Mouse (Mus musculus) T-helper 17 cell (primary cell): ENCODE measurements around the gene P2ry2.

Experiments used
- in situ Hi-C, 2 experiments: fragments of 300-600 bp; cut with MboI, MseI; formaldehyde crosslinking; loops; 1 replicate in 1 of 2; 2 replicates in 1 of 2; pipeline ENCODE4 v1.15.1; 2025; ENCODE audit warnings: high pct_unique_total_duplicates in 2 of 2

P2ry2 gene

DNA sequence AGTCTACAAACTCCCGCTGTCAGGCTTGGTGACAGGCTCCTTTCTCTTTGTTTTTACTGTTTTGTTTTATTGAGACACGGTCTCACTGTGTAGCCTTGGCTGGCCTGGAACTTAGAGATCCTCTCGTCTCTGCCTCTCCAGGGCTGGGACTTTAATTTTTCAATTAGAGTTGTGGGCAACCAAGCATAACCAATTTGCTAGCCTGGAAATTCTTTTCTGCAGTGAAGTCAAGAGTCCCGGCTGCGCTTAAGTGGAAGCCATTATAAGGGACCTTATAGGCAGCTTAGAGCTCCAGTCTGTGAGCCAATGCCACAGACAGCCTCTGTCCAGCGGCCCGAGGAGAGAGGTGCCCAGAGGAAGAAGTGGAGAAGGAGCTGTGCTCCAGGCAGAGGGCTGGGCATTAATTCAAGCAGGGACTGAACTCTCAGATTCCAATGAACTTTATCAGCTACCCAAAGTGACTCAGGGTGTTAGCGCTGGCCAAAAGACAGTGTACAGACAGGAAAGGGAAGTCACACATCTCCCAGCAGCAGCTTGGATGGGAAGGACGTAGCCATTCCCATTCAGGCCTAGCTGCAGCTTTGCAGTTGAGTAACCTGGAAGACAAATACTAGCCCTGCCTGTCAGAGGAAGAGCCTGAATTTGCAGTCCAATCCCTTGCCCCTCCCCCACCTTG is 21.9 kb downstream of the P2ry2 start:
- in situ Hi-C loops, result no loop called here

DNA sequence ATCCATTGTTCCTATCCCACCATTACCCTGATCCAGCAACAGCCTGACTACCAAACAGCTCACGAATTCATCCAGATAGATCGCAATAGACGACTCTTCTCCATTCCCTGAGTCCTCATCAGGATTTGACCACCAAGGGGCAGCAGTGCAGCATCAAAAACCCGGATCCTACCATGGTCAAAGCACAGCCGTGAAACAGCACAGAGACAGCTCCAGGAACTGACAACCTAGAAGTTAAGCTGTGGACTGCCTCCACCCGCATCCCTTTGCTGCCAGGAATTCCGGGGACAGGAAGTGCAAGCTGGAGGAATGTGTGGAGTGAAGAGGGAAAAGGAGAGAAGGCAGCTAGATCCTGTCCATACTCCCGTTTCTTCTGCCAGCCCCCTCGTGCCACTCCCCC is 24.6 kb downstream of the P2ry2 start:
- in situ Hi-C loops, result no loop called here

DNA sequence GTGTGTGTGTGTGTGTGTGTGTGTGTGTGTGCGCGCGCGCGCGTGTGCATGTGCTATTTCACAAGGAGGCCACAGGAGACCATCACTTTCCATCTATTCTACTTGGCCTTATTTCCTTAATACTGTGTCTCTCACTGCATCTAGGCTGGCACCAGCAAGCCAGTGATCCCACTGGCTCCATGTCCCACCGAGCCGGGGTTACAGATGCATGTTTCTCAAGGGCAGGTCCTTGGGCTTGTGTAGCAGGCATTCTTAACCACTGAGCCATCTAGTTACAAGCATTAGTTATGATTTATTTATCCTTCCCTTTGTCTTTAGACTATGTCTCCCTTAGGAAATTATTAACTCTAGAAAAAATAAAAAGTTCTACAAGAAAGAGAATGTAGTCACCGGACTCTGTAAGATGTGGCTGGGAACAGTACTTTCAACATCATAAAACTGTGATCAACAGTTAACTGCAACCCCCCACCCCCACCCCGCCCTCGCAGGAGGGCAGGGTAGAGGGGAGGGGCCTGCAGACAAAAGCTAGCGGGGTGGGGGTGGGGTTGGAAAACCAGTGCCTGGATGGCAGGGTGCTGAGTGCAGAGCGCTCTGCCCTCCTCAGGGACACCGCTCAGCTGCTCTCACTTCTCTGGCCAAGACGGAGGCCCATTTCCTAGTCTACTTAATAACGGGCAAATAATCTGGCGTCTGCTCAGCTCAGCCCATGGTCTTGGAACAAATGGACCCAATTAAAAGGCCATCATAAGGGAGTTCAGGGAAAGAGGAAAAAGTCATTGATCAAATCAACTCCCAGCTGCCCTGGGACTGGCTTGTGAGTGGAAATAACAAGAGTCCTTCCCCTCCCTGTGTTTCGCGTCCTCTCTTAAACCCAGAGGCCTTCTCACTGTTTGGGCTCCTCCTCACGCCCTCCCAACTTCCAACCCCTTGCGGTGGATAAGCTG is 27.9 kb downstream of the P2ry2 start:
- in situ Hi-C loops, result no loop called here

DNA sequence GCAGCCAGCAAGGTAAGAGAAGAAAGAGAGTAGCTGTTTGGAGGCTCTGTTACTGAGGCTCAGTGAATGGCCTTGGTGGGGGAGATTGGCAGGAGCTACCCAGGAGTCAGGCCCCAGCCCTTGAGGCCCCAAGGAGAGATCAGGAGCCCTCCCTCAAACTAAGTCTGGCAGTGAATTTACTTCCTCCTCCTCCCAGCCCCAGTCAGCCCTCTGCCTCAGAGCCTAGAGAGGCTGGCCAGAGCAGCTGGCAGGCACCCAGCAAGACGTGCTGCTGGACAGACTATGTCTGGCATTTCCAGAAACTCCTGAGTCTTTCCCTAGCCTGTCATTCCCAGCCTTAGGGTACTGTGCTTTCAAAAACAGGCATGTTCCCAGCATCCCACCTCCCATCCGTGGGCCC is 33.5 kb downstream of the P2ry2 start:
- in situ Hi-C loops, result no loop called here

DNA sequence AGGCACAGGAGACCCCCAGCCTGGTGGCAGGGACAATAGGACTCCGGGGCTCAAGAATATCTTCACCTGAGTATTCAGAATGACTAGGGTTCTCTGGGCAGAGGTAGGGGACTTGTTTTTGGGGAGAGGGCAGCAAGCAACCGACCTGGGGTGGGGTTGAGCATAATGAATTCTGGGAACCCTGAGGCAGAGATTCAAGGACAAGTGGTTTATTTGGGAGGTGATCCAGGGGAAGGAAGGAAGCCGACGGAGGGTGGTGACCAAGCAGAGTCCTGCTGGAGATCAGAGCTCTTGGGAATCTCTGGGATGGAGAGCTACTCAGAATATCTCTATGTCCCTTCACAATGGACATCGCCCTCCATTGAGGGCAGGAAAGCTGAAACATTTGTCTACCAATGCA is 34.5 kb downstream of the P2ry2 start:
- in situ Hi-C loops, result no loop called here

DNA sequence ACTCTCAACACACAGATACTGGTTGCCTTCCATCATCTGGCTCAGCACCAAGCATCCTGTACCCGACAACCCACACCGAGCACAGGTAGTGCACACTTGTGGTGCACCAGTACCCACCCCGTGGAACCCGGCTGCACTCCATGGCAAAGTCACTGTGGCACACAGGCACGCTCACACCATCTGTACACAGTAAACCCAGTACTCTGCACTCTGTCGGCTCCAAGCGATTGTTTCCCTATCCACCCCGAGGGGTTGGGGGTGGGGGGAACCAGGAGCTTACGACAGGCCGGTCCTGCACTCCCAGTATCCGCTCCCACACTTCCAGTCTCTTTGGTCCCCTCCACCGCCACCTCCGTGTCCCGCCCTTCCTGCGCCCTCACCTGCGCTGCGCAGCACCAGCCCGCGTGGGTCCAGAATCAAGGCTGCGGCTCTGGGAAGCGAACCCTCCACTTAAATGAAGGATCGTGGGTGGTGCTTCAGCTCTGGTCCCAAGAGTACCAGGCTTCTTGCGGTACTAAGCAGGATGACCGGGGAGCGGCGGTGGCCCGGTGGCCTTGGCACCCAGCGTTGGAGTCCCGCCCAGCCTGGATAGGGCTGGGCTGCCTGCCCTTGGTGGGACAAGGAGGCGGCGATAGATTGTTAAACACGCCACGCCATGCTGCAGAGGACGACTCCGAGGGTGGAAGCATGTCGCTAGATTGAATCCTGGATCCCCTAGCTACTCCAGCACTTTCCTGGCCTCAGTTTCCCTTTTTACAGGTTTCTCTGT is 38.3 kb downstream of the P2ry2 start, which contains the start of gene P2ry6:
TSS of gene P2ry6 (minus strand) at position 515 of the 769 bp plus-strand sequence.
- in situ Hi-C loops, result no loop called here

DNA sequence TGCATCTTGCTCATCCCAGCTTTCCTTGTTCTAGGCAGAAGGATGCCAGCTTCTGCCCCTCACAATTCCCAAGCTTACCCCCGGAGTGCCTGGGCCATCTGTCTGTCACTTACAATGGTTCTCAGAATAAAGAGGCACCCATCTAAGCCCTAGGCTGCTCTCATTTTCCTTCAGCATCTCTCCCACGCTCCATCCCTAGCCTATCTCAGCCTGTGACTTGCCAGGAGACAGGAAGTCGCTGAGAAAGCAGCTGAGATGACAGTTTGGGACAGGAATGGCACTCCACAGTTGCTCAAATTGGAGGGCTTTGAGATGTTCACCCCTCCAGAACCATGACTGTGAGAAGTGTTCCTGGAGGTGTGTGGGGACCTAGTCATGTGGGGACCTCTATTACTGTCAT is 39.8 kb downstream of the P2ry2 start:
- in situ Hi-C loops, result no loop called here

DNA sequence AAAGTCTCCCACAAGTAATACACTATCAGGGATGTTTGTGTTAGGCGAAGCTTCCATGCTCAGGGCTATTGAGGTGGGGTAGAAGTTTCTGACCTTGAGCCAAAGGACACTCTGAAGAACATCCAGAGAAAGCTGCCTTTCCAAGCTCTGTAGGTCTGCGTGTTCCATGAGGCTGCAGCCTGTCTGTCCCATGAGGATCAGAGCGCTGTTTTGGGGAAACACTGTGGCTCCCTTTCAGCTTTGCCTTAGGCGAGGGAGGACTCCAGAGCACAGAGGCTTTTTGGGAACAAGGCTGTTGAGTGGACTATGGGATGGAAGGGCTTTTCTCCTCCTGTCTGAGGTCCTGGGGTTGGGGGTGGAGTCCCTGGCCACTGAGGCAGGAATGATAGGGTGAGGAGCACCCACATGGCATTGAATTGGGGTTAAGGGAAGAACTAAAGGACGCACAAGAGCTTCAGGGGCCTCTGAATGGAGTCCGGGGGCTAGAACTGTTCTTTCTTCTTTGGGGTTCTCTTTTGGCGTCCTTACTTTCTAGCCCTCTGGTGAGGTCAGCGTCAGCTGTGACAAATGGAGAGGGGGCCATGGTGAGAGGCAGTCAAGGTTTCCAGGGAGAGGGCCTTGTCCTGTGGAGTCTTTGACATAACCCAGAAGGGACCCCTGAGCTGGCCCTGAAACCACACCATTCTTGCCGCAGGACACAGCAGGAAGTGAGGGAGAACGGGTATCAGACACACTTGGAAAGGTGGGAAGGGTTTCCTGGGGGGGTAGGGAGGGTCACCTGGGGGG is 43.6 kb downstream of the P2ry2 start:
- in situ Hi-C loops, result no loop called here

DNA sequence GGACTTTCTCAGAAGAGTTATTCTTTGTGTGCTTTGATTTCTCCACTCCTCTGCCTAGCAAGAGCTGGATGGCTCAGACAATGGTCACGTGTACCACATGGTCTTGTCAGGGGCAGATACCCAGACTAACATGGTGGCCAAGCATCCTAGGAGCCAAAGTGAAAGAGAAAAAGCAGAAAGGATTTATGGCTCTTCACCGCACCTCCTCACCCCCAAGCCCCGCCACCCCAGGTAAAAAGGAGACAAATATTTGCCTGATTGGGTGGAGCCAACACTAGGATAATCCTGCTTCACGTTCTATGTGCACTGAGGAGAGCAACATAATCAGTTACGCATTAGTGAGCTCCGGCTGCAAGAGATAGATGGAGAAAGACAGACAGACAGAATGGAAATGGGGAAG is 44.3 kb downstream of the P2ry2 start:
- in situ Hi-C loops, result no loop called here

DNA sequence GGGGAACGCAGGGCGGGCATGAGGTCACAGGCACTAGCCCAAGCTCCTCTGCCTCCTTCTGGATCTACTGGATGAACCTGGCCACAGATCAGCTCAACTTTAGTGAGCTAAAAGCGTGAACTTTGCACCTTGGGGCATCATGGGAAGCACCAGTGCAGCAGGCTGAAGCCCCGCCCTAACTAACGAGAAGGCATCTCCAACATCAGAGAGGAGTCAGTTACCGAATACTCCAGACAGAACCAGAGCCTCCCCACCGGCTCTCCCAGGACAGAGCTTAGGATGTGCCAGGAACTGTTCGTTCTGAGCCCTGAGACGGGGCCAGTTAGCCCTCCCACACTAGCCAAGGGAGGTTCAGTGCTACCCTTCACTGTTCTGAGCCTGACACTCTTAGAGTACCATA is 44.8 kb downstream of the P2ry2 start:
- in situ Hi-C loops, result no loop called here

DNA sequence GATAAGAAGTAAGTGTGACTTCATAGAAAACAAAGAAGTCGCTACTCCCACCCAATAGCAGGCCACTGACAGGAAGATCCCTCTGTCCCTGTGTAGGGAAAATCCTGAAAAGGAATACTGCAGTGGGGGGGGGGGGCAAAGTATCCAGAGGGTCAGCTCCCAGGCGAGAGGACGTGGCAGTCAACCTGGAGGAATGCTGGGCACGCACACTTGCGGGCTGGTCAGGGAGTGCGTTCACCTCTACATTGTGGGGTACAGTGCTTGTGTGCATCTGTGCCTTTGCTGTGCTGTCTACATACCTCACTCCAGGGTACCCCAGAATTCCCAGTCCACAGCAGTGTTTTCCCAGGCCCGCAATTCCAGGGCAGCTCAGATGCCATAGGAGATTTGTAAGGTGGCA is 46.7 kb downstream of the P2ry2 start:
- in situ Hi-C loops, result no loop called here

DNA sequence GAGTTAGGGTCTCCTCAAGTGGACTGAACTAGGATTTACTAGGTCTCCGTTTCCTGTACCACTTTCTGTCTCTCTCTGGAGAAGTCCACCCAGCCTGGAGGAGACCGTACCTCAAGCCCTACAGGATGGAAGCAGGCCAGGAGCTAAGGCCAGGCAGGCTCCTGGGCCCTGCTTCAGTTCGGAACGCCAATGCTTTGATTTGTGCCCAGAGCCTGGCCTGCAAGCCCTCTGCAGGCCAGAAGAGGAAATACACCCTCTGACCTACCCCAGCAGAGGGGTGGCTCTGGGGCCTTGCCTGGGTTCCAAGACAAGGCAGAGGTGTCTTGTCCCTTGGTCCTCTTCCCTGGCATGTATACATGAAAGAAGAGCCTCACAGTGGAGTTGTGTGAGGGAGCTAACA is 47.6 kb downstream of the P2ry2 start:
- in situ Hi-C loops, result no loop called here

DNA sequence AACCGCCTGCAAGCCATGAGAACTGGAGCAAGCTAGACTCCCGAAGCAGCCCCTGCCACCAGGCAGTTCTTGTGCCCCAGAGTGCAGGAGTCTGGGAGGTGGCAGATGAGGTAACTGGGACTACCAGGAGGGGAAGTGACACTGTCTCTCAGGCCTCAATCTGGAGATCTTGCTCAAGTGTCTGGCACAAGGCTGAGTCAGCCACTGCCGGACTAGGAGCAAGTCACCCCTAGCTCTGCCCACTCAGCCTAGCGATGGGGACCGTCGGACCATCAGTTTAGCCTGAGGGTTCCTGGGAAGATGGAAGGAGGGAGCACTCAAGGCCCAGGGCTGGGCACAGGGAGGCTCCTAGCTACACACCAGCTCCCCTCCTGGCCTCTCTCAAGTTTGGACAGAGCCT is 48.4 kb downstream of the P2ry2 start:
- in situ Hi-C loops, result no loop called here

DNA sequence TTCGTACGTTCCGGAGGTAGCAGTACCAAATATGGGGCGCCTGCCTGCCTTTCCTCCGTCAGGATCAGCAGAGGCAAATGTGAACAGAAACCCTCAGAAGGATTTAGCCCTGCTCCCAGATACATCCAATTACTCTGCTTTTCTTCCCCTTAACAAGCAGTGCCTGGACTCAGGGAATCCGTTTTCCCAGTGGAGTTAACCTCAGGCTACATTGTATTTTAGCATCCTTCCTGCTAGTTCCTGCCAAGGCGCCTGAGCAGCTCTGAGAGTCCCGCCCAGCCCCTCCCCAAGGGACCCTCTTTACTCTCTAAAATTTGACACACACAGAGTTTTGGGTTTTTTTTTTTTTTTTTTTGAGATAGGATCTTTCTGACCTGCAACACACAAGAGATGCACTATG is 49.3 kb downstream of the P2ry2 start:
- in situ Hi-C loops, result no loop called here

DNA sequence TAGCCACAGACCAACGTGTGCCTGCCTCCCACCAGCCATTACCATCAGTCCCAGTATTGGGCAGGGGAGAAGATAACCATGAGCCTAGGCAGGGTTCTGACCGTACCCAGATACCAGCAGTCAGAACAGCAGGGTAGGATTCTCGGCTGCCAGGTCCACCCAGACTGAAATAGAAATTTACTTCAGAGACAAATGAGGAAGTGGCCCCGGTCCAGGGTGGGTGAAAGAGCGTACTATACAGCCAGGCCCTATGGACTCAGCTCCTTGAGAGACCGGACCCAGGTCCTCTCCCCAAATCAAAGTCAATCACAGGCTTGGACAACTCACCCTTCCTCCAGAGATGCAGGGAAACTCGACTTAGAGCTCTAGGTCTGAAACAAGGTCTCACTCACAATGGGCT is 51.5 kb downstream of the P2ry2 start:
- in situ Hi-C loops, result no loop called here

DNA sequence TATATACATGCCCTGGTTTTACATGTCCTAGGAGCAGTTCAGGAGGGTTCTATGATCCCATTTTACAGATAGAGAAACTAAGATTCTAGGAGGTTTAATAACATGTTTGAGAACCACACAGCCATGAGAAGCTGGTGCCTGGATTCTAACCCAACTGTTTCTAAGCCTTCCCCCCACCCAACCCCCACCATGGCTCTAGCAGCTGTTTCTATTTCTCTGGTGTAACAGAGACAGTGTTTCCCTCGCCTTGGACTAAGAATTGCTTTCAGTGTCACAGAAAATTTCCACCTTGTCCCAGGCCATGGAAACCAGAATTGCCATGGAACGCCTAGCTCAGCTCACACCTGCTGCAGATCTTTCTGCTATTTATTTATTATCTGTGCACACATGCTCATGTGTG is 52.2 kb downstream of the P2ry2 start:
- in situ Hi-C loops, result no loop called here

DNA sequence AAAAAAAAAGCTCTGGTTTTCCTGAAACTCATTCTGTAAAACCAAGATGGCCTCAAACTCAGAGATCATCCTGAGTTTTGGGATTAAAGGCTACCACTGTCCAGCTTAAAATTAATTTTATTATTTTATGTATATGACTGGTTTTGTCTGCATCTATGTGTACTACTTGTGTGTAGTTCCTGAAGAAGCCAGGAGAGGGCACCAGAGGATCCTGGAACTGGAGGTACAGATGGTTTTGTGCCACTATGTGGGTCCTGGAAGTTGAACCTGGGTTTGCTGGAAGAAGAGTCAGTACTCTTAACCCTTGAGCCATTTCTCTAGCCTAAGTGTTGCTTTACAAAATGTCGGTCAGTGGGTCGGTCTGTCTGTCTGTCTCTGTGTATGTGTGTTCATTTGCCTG is 54.2 kb downstream of the P2ry2 start:
- in situ Hi-C loops, result no loop called here

DNA sequence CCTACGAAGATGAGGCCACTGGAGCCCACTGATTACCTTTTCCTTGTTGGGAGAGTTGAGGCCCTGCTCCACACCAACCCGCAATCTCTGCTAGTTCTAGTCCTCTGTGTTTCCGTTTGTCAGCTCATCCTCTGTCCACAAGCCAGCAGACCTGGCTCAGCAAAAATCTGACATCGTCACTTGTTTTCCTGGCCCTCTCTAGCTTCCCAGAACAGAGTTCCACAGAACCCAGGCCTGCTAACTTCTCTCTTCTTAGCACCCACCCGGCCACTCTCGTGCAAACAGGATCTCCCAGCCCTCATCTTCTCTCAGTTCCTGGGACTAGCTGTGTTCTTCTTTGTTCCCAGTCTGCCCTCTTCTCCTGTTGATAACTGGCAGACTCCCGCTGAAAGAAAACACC is 60.0 kb downstream of the P2ry2 start:
- in situ Hi-C loops, result no loop called here

DNA sequence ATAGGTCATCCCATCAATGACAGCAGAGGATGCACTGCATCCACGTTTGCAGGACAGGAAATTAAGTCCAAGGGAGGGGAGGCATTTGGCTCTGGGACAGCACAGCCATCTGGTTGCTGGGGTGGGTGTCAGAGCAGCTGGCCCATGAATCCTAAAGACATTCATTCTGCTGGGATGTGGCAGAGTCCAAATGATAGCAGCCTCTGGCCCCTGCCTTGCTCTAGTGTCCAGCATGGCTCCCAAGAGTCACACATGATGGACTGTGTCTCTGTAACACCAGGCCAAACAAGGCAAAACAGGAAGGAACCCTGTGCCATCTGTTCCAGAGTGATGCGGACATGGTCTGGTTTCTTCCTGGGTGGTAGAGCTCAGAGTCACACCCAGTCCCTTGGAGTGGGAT is 60.8 kb downstream of the P2ry2 start:
- in situ Hi-C loops, result no loop called here

DNA sequence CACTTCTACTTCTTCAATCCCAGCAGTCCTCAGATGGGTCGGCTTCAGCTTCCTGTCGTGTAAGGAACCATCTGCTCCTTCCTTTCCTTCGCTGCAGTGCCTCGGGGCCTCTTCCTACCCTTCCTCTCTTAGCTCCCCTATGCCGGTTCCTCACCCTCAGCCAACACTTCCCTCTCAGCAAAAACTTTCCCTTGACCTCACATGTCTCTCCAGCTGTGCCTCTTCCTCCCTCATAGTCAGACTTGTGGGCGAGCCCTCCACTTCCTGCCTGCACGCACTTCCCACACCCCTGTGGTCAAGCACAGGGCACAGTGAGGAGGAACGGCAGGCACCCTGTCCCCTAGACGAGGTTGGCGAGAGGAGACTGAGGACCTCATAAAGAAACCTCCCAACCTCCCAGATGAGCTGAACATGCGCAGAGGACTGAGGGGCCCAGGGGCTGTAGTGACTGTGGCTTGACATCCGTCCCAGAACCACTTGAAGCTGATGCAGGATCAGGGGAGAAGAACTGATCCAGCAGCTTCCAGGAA is 62.1 kb downstream of the P2ry2 start:
- in situ Hi-C loops, result no loop called here

DNA sequence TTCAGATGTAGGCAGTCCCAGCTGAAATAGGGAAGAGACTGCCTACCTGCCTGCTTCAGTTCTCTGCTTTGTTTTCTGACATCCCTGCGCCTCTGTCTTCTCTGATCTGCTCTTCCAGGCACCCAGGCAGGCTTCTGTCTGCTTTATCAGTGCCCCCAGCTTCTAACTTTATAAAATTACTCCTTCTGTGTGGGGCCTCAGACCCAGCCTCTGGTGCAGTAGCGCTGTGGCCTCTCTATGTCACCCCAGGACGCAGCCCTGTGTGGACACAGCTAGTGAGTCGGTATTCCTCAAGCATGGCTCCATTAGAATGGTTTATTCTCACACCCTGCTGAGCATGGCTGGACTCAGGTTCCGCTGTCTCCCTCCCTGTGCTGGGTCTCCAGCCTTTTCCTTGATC is 62.6 kb downstream of the P2ry2 start:
- in situ Hi-C loops, result no loop called here
